Mouse (Mus musculus): ENCODE measurements at regions not wholly inside any gene's neighbourhood (a gene's known extent, or its start where the extent isn't known, plus 50 kb on each side); places are given as distances from the start of the nearest gene placed in this dataset.
"Not testable (repeated sequence)": the region's sequence is repeated elsewhere in the genome, so short reads cannot be mapped to it uniquely, and the experiment has no call there.

DNA sequence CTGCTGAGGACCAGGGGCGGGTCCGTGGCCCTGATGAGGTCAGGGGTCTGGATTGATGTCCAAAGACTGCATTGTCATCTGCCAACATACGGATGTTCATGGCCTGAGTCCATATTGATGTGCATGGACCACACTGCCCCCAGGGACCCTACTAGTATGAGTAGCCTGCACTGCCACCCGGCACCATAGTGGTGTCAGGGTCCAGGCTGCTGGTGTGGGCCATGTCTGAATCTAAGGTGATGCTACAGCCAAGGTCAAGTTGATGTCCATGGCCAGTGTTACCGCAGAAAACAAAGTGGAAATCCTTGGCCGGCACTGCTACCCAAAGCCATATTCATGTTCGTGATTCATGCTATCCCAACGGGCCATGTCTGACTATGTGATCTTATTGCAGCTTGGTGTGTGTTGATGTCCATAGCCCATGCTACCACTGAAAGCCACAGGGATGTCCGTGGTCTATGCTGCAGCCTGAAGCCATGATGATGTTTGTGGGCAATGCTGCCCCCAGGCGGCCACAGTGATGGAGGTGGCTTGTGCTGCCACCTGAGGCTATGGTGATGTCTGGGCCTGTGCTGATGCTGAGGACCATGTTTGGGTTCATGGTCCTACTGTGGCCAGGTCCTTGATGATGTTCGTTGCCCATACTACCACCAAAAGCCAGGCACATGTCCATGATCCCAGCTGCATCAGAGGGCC, 130.5 kb downstream of the Iqub start:
- no peak for DNase-seq (ENCODE audit: low read depth, low spot score)

- no peak for DNase-seq (ENCODE audit: low read depth, low spot score)
These were observed 135.0 kb downstream of the Iqub start for GRCm38 (mm10) chr6:24379859-24380258.

DNA sequence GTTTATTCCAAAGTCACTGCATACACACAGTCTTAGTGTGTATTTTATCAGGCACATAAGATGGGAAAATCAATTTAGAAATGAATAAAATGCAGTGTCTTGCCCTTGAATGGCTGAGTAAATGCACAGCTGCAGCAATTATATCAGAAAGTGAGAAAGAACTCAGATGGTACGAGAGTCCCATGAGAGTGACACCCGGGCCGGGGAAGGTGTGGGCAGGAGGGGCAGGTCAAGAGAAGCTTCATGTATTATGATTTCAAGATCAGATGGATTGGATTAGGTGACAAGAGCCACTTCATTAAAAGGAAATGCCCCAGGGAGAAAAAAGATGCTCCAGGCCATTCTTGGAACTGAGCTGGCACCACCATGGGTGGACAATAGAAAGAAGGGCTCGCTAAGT, 138.1 kb downstream of the Iqub start:
- DNase-seq (ENCODE audit: low read depth, low spot score) = no peak

GRCm38 (mm10) chr6:24373161-24373560, 141.7 kb downstream of the Iqub start:
- no peak for DNase-seq (ENCODE audit: low read depth, low spot score)

- no peak for DNase-seq (ENCODE audit: low read depth, low spot score)
These were observed 143.2 kb downstream of the Iqub start for GRCm38 (mm10) chr6:24371680-24372079.

DNA sequence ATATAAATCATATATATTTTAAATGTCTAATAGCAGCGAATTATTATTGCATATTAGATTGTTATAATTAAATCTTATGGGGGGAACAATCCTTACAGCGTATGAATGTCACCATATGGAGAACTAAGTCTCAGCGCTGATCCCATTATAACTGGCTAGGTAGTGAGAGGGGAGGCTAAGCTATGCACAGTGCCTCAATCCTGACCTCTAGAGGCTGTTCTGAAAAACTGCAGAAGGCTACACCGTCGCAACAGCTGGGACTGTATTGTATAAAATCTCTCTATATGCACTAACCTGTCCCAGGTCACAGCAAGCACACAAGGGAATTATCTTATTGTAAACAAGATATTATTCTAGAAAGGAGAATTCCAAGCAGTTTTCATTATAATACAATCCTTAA, 164.0 kb downstream of the Iqub start:
- DNase-seq (ENCODE audit: low read depth, low spot score) = peak; percentile 61

DNA sequence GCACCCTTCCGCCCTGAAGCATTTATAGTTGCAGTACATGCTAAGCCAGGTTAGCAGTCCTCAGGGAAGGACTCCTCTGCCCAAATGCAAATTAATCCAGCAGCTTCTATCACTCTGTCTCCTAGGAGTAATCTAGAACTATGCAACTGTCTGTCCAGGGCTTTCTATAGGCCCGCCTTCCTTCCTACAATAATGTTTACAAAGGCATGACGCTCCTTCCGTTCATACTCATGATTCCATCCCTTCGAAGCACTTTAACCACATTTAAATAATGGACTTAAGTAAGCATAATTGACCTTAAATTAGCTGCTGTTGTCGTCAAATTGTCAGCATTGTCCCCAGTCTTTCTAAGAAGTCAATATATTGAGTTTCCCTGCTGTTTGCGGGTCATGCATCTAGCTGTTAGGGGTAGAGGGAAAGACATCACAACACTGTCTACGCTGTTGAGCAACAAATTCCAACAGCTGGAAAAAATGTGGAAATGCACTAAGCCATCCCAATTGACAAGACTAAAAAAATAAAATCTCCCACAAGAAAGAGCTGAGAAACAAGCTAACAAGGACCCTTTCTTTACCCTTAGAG, 166.3 kb downstream of the Iqub start:
- no peak for DNase-seq (ENCODE audit: low read depth, low spot score)

DNA sequence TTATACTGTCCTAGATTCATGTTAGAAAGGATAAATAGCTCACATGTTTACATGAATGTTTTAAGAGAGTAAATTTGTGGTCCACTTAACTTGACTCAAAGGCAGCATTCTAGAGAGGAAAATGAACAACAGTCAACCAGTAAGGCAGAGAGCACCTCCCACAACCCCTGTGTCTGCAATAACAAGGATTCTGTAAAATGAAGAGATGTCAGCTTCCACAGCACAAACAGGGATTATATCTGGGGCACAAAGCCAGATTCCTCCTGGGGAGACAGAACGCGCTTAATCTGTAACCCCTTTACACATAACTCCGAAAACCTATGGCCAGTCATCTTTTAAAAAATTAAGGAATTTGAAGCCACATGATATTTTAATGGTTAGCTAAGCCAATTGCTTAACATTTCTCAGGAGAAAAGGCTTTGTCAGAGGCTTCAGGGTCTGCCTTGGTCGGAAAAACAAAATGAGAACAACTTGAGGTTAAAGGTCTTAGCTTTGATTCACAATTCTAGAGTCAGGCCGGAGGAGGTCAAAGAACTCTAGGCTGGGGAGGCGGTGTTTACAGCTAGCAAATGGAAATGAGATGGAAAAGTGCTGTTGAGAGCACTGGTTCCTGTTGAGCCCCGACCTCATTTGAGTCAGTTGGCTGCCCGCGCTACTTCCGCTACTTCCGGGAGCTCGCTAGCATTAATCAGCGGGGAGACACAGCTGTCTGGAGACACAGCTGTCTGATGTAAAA, 167.0 kb downstream of the Iqub start:
- DNase-seq (ENCODE audit: low read depth, low spot score) = no peak

- no peak for DNase-seq (ENCODE audit: low read depth, low spot score)
These were observed 172.4 kb downstream of the Iqub start for GRCm38 (mm10) chr6:24342471-24342870.

DNA sequence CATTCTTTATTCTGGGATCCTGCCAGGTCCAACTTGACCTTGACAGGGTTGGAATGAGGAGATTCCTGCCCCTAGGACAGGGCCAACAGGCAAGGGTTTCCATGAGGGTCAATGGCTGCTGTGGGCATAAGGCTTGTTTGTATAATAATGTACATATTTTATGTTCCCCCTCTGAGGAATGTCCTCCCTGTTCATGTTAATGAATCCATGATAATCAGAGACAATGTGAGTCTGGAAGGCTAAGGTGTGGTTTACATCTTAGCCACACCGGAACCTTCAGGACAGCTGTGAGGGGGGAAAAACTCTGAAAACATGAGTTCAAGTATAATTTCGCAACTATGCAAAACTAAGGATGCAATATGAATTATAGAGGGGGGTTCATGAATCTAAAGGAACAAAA, 172.8 kb downstream of the Iqub start:
- DNase-seq (ENCODE audit: low read depth, low spot score) = no peak

- DNase-seq (ENCODE audit: low read depth, low spot score) = not testable (repeated sequence)
These were observed 172.2 kb upstream of the Slc13a1 start for GRCm38 (mm10) chr6:24340107-24340506.

DNA sequence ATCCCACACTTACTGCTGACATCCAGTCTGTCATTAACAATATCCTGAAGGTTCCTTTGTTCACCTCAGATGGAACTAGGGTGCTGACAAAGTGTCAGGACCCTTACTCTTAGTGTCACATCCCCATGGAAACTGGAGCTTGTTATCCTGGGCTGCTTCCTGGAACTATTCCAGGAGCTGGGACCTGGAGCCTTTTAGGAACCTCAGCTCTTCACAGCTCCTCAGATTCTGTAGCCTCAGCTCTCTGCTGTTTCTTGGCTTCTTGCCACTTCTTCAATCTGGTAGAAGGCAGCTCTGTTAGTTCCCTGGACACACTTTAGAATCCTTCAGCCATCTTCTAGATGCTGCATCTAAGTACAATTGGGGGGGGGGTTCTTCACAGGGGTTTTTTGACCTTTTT, 157.3 kb upstream of the Slc13a1 start:
- DNase-seq (ENCODE audit: low read depth, low spot score) = no peak

DNA sequence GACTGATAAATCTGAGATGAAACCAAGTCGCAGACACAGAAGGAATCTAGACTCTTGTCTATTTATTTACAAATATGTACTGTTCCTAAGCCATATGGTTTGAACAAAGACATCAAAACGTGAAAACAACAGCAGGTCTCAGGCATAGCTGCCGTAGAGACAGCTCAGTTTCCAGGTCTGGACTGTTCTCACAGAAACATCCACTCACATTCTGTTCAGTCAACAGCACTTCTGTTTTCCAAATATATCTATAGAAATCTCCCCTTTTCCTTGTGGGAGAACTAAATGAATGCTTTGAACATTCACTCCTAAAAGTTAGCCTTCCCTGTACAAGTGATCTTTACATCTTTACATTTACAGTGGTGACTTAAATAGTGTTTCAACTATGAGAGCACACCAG, 156.8 kb upstream of the Slc13a1 start:
- no peak for DNase-seq (ENCODE audit: low read depth, low spot score)

GRCm38 (mm10) chr6:24322371-24322770, 154.5 kb upstream of the Slc13a1 start:
- no peak for DNase-seq (ENCODE audit: low read depth, low spot score)

- DNase-seq (ENCODE audit: low read depth, low spot score) = no peak
These were observed 151.0 kb upstream of the Slc13a1 start for GRCm38 (mm10) chr6:24318862-24319261.

GRCm38 (mm10) chr6:24310675-24311074, 142.8 kb upstream of the Slc13a1 start:
- no peak for DNase-seq (ENCODE audit: low read depth, low spot score)

DNA sequence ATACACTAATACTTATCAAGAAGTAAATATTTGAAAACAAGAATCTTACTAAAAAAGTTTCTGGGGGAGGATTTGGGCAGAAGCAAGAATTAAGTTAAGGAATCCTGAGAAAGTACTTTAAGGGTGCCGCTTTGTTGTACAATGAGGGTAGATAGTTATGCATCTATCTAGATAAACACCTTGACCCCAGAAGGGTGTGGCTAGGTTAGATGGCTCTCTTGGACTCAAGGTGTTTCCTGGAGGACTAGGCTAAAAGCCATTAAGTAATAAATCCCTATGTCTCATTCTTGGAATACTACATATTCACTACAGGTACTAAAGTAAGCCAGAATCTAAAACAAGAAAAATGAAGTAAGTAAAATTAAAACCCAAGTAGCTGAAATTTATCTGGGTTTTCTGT, 141.9 kb upstream of the Slc13a1 start:
- no peak for DNase-seq (ENCODE audit: low read depth, low spot score)

DNA sequence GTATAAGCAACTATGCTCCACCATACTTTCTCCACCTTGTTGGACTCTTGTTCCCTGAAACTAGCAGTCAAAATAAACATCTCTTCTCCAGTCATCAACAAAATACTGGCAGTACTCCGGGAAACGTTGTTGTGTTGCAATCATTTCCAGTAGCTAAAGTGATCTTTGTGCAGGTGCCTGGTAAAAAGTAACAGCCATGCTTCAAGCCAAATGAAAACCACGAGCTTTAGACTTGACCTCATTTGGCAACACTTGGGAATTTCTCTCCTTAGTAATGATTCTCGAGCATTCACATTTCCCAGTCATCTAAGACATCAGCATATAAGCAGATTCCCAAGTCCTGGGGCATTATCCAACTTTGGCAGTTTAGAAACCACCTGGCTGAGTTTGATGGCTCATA, 133.8 kb upstream of the Slc13a1 start:
- no peak for DNase-seq (ENCODE audit: low read depth, low spot score)

DNA sequence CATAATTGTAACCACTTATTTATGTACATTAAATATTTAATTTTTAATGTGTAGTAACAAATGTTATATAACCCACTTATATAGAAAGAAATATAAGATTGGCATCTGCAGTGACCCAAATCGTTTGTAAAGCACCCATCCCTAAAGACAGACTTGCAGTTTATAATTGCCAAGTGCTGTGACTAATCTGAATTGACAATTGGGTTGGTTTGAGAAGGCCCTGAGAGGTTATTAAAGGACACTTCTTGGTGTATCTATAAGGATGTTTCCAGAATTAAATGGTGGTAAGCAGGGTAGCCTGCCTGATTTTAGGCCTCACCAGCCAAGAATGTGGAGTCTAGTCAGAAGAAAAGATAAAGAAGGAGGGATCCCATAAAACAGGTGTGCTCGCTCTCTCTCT, 133.3 kb upstream of the Slc13a1 start:
- no peak for DNase-seq (ENCODE audit: low read depth, low spot score)

DNA sequence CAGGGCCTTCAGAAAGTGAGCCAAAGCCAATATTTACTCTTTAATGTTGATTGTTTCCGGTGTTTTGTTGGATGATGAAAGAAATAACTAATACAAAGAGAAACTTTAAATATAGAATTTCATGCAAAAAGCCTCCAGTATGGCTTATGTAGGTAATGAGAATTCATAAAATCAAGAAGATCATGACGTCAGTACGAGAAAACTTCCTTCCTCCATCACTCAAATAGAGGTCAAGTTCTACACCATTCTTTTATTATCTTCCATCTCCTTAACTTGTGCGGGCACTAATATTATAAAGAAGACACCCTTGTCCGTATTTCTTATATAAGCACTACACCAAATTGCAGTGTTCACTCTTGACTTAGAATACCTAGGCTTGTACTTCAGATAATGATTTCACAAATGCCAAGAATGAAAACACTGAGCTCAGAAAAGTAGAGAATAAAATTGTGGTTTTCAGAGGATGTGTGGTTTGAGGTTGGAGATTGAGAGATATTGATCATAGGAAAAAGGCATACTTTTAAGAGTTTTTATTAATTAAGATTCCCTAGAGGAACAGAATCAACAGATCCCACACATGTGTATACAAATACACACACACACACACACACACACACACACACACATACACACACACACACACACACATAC, 130.8 kb upstream of the Slc13a1 start:
- DNase-seq (ENCODE audit: low read depth, low spot score) = no peak

DNA sequence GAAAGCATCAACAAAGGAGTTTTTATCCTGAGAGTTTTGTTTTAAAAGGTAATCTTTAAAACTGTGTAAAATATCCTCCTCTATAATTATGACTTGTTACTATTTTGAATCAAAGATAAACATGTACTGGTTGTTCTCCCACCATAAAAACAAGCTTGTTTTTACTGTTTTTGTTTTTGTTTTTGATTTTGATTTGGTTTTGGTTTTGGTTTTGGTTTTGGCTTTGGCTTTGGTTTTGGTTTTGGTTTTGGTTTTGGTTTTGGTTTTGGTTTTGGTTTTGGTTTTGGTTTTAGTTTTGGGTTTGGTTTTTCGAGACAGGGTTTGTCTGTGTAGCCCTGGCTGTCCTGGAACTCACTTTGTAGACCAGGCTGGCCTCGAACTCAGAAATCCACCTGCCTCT, 120.9 kb upstream of the Slc13a1 start:
- DNase-seq (ENCODE audit: low read depth, low spot score) = not testable (repeated sequence)

DNA sequence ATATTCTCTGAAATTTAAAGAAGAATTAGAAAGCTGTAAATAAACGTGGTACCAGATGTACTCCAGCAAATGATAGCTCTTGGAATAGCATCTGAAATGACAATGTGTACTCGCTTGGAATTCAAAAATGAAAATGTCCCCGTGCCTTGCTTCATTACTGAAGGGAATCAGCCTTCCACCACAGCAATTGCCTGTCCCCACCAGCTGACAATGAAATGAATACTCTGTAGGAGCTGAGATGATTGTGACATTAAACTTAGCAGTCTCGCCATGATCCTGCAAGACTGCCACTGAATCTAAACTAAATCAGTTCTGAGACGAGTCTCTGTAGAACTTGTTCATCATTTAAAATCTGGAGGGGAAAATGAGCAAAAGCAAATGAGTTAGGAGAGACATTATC, 104.9 kb upstream of the Slc13a1 start:
- no peak for DNase-seq (ENCODE audit: low read depth, low spot score)

- DNase-seq (ENCODE audit: low read depth, low spot score) = no peak
These were observed 101.7 kb upstream of the Slc13a1 start for GRCm38 (mm10) chr6:24269633-24270032.

Measured in 3T3-L1 (cell line).